Mouse (Mus musculus) E14TG2a.4 (cell line): ENCODE results near the gene Ccdc124.

ENCODE experiments used
- CTCF ChIP-seq: conservative IDR thresholded peaks from 2 replicates; pipeline ENCODE4 v1.5.1; 2014; ENCODE audit warnings: low read length
- NANOG ChIP-seq: IDR thresholded peaks from 2 replicates; pipeline ENCODE4 v1.6.1; 2014; ENCODE audit warnings: borderline replicate concordance, low read length, mixed read lengths
- POU5F1 ChIP-seq: IDR thresholded peaks from 2 replicates; pipeline ENCODE4 v1.6.1; 2014; ENCODE audit warnings: low read length, borderline replicate concordance

DNA sequence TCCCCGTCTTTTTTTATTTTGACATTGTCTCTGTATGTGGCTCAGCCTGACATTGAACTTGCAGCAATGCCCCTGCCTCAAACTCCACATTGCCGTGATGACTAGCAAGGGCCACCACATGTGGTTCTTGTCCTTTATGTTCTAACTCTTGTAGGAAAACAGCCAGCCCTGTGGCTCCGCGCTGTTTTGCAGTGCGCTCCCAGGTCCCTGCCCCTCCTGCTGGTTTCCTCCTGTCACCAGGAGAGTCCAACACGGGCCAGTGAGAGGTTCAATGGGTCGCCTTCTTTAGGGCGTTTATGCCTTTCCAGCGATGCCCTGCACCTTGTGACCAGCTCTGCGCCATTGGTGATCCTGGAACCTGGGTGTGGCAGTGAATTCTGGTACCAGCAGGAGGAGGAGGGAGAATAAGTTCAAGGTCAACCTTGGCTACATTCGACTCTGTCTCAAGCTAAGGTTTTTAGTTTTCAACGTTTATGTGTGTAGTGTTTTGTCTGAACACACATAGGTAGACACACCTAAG is 7.7 kb downstream of the Ccdc124 start:
- no peak for TF ChIP-seq CTCF
- TF ChIP-seq NANOG, result no peak
- no peak for TF ChIP-seq POU5F1
